Mouse (Mus musculus) urinary bladder, postnatal 25 days (tissue): Measurements from ENCODE around the gene Frs3.
A peak's percentile ranks its signal among the peaks of the same experiment; 100 is the strongest.
"Not testable (repeated sequence)": the region's sequence is repeated elsewhere in the genome, so short reads cannot be mapped to it uniquely, and the experiment has no call there.

ENCODE experiments used
- DNase-seq: peaks from one replicate; pipeline ENCODE4 v3.0.0; 2022; ENCODE audit warnings: low spot score

The Frs3 gene

GRCm38 (mm10) chr17:47688608-47689575, at the start of gene Frs3:
Gene Frs3 (plus strand): TSS chr17:47689030.
- peak; percentile 65 for DNase-seq

DNA sequence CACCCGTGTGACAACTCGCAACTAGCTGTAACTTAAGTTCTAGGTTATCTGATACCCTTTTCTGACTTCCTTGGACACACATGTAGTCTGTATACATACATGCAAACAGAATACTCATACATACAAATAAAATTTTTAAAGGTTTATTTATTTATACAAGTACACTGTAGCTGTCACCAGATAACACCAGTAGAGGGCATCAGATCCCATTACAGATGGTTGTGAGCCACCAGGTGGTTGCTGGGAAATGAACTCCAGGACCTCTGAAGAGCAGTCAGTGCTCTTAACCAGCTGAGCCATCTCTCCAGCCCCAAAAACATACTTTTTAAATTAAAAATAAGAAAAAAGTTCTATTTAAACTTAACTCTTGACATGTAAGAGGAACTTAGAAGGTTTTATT, 45.8 kb upstream of the Frs3 start:
- no peak for DNase-seq

DNA sequence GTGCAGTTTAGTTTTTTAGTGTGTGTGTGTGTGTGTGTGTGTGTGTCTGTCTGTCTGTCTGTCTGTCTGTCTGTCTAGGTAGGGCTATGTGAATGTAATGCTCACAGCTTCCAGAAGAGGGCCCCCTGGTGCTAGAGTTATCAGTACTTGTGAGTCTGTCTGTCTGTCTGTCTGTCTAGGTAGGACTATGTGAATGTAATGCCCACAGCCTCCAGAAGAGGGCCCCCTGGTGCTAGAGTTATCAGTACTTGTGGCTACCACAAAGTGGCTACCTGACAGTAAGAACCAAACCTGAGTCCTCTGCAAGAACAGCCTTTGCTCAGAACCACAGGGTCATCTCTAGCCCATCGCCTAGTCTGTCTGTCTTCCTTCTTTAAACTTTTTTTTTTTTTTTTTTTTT, 42.1 kb upstream of the Frs3 start:
- DNase-seq, result peak; percentile 48

GRCm38 (mm10) chr17:47648966-47649365, 39.9 kb upstream of the Frs3 start:
- DNase-seq, result no peak

DNA sequence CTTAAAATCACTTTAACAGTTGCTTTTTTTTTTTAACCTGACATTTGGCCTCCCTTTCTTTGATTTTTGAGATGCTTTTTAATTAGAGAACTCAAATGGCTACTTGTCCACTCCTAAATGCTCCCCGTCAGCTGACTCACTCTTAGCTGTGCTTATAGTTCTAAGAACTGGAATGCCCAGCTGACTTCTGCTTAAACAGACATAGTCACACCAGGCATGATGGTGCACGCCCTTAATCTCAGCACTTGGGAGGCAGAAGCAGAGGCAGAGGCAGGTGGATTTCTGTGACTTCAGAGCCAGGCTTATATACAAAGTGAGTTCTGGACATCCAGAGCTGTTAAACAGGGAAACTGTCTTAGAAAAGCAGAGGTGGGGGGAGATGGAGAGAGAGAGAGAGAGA, 36.9 kb upstream of the Frs3 start:
- DNase-seq, result no peak

GRCm38 (mm10) chr17:47654346-47654745, 34.5 kb upstream of the Frs3 start:
- not testable (repeated sequence) for DNase-seq

DNA sequence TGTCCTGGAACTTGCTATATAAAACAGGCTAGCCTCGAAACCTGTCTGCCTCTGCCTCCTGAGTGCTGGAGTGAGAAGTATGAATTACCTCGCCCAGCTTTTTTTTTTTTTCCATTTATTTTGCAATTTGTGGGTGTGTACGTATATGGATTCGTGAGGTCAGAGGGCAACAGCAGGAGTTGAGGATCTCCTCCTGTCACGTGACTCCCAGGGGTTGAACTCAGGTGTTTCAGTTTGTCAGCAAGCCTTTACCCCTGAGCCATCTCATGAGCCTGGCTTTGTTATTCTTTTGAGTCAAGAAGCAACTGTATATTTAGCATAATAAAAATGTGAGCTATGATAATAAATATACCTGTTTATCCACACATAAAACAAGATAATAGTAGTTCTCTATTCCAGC, 33.1 kb upstream of the Frs3 start:
- no peak for DNase-seq

DNA sequence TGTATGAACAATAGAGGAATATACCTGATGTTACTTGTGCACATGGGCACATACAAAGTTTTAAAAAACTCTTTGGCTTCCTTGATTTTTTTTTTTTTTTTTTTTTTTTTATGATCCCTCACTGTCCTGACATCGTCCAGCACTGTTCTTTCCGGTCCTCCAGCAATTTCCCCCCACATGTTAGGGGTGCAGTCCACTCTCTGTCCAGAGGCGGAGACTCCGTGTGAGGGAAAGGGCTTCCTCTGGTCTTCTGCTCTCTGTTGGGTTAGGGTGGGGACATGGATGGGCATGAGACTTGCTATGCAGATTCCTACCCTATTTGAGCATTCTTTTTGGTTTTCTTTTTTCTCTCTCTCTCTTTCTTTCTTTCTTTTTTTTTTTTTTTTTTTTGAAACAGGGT, 30.9 kb upstream of the Frs3 start:
- DNase-seq, result no peak

GRCm38 (mm10) chr17:47658741-47659243, 30.0 kb upstream of the Frs3 start:
- no peak for DNase-seq

- DNase-seq, result no peak
Observed at GRCm38 (mm10) chr17:47663009-47663713, 25.7 kb upstream of the Frs3 start.

DNA sequence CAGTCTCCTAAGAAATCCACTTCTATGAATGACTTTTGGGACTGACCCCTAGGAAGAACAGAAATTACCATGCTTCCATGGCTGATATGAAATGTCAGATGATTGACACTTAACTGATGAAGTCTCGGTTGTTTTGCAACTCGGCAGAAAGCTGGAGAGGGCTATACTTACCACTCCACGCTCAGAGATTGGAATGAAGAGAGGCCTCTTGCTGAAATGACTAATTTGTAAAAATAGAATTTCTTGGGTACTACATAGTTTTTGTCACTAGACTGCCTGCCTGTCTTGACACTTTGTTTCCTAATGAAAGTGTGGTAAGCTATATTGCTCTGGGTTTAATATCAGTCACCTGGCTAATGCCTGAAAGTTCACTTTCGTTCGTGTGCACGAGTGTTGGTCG, 24.4 kb upstream of the Frs3 start:
- DNase-seq, result no peak

DNA sequence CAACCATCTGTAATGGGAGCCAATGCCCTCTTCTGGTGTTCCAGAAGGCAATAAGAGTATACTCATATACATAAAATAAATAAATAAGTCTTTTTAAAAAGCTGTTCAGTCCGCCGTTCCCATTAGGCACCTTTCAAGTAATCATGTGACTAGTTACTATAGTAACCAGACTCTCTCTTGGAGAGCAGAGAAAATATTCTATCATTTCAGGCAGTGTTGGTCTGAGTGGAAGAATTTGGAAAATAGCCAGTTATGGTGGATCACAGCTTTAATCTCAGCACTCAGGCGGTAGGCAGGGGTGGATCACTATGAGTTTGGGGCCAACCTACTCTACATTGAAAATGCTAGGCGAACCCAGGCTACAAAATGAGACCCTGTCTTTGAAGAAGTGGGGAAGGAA, 19.7 kb upstream of the Frs3 start:
- no peak for DNase-seq

DNA sequence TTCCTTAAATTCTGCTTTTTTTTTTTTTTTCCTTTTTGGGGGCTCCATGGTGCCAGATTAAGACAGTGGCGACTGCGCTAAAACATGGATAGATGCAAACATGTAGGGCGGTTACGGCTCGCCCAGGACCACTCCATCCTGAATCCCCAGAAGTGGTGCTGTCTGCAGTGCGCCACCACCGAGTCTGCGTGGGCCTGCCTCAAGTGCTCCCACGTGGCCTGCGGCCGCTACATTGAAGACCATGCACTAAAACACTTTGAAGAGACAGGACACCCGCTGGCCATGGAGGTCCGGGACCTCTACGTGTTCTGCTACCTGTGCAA, 16.9 kb upstream of the Frs3 start:
- DNase-seq, result no peak

- peak; percentile 48 for DNase-seq
Observed at GRCm38 (mm10) chr17:47672311-47673111, 16.3 kb upstream of the Frs3 start.

- DNase-seq, result peak; percentile 65
Observed at GRCm38 (mm10) chr17:47676581-47676980, 12.2 kb upstream of the Frs3 start.

GRCm38 (mm10) chr17:47678238-47678637, 10.6 kb upstream of the Frs3 start:
- DNase-seq, result no peak

DNA sequence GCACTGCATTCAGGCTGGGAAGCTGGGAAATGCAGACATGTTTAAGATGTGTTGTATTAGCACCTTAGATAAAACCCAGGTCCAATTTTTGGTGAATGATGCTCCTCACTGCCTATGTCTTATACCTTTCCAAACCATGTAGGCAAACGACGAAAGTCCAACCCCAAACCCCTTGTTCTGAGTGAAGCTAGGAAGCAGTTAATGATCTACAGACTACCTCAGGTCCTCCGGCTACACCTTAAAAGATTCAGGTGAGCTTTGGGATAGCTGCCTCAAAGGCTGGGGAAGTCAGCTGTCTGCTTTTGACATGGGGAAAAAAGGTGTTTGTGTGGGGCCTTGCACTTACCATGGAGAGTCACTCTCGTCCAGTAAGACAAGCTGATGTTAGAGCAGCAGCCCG, 10.1 kb upstream of the Frs3 start:
- DNase-seq, result no peak

DNA sequence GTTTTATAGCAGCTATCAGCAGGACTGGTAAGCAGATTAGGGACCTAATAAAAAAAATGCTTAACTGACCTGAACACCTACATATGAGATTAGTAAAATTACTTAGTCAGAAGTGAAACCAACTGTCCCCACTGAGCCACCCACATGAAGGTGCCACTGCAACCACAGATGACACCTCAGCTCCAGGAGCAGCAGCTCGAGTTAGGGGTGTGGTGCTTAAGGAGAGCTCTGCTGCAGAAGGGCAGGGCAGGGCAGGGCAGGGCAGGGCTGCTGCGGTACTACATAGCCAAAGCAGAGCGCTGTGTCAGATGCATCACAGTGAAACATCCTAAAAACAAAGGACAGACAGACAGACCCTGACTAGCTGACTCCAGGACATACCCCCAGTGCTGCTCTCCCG, 6.0 kb upstream of the Frs3 start:
- no peak for DNase-seq

GRCm38 (mm10) chr17:47687409-47688343, 1.2 kb upstream of the Frs3 start:
- DNase-seq, result peak; percentile 90

GRCm38 (mm10) chr17:47688344-47688607, 554 bp upstream of the Frs3 start, which contains the start of gene Tomm6:
Gene Tomm6 (minus strand): TSS chr17:47688386.
- no peak for DNase-seq

GRCm38 (mm10) chr17:47689894-47690293, 1.1 kb downstream of the Frs3 start:
- DNase-seq, result no peak
